Mouse (Mus musculus): ENCODE measurements around the gene Bmper.

- TF ChIP-seq CTCF (IDR thresholded peaks at IDR 0.05; ENCODE audit: low read depth), result no peak
- no peak for TF ChIP-seq EP300 (optimal IDR thresholded peaks at IDR 0.05)
Measured at GRCm38 (mm10) chr9:23488265-23488664, 265.4 kb downstream of the Bmper start.

All from stomach, postnatal 0 days (tissue).